Mouse (Mus musculus): ENCODE measurements around the gene Hdgfl3. TPM values are rescaled to one million over a fixed set of nuclear protein-coding genes. Genes with fewer than 3 reads are reported as not detected.

Hdgfl3 gene
- polyA plus RNA-seq, 1 experiment, result not detected

DNA sequence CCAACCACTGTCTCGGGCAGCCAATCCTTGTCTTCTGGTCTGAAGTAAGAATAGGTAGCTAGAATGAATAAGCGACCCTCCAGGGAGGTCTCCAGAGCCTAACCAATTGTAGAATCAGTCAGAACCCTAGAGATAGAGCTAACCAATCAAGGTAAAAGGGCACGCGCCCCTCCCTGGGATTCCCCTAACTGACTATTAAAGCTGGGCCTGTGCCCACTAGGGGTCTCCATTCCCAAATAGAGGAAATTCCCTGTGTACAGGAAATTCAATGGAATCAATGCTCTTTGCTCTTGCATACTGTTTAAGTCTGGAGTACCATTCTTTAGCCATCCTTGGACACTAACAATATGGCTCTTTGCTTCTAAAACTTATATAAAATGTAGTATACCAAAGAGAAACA lies 11.1 kb upstream of the Hdgfl3 start:
- H3K27me3 ChIP-seq (ENCODE audit: control insufficient read depth, insufficient read depth, insufficient read length), result no peaks in the 10 kb centered on the region
- no peaks in the 10 kb centered on the region for H3K36me3 ChIP-seq (ENCODE audit: control insufficient read depth, insufficient read depth)
- no peak for TF ChIP-seq MAX (IDR thresholded peaks at IDR 0.05)
- TF ChIP-seq MYOG (IDR thresholded peaks at IDR 0.05; ENCODE audit: control insufficient read depth, extremely low read depth, insufficient read length), result no peak
- no peak for TF ChIP-seq CEBPB (IDR thresholded peaks at IDR 0.05; ENCODE audit: low read depth)
- no peak for TF ChIP-seq CTCF (IDR thresholded peaks at IDR 0.05; ENCODE audit: control insufficient read depth, insufficient read depth, insufficient read length)
- no peak for TF ChIP-seq USF1 (IDR thresholded peaks at IDR 0.05; ENCODE audit: low read depth)
- no peak for TF ChIP-seq MYOD1 (IDR thresholded peaks at IDR 0.05; ENCODE audit: control insufficient read depth, insufficient read length, low read depth)
- no peak overlapping the region for H3K4me3 ChIP-seq (ENCODE audit: insufficient read depth, poor library complexity, severe bottlenecking)
- H3ac ChIP-seq (ENCODE audit: control insufficient read depth, insufficient read length, low read depth), result no peak overlapping the region
- H3K79me2 ChIP-seq (ENCODE audit: control insufficient read depth, insufficient read depth), result no peaks in the 10 kb centered on the region
- no peaks in the 10 kb centered on the region for H3K79me3 ChIP-seq (ENCODE audit: low read depth)

GRCm38 (mm10) chr7:81934806-81935205 lies 533 bp upstream of the Hdgfl3 start:
- Histone ChIP-seq H3ac (ENCODE audit: control insufficient read depth, insufficient read length, low read depth) (no peak overlapping the region), H3K27me3 (ENCODE audit: control insufficient read depth, insufficient read depth, insufficient read length) (peaks cover 18% of the 10 kb centered on the region), H3K79me3 (ENCODE audit: low read depth) (no peaks in the 10 kb centered on the region), H3K79me2 (ENCODE audit: control insufficient read depth, insufficient read depth) (no peaks in the 10 kb centered on the region), H3K36me3 (ENCODE audit: control insufficient read depth, insufficient read depth) (no peaks in the 10 kb centered on the region), H3K4me3 (ENCODE audit: insufficient read depth, poor library complexity, severe bottlenecking) (no peak overlapping the region)
- TF ChIP-seq MYOD1 (IDR thresholded peaks at IDR 0.05; ENCODE audit: control insufficient read depth, insufficient read length, low read depth) (no peak), USF1 (IDR thresholded peaks at IDR 0.05; ENCODE audit: low read depth) (no peak), MYOG (IDR thresholded peaks at IDR 0.05; ENCODE audit: control insufficient read depth, extremely low read depth, insufficient read length) (no peak), FOSL1 (IDR thresholded peaks at IDR 0.05; ENCODE audit: insufficient read depth, low read length, poor library complexity, severe bottlenecking) (no peak), CEBPB (IDR thresholded peaks at IDR 0.05; ENCODE audit: low read depth) (no peak), CTCF (IDR thresholded peaks at IDR 0.05; ENCODE audit: control insufficient read depth, insufficient read depth, insufficient read length) (no peak), MAX (IDR thresholded peaks at IDR 0.05) (no peak)

DNA sequence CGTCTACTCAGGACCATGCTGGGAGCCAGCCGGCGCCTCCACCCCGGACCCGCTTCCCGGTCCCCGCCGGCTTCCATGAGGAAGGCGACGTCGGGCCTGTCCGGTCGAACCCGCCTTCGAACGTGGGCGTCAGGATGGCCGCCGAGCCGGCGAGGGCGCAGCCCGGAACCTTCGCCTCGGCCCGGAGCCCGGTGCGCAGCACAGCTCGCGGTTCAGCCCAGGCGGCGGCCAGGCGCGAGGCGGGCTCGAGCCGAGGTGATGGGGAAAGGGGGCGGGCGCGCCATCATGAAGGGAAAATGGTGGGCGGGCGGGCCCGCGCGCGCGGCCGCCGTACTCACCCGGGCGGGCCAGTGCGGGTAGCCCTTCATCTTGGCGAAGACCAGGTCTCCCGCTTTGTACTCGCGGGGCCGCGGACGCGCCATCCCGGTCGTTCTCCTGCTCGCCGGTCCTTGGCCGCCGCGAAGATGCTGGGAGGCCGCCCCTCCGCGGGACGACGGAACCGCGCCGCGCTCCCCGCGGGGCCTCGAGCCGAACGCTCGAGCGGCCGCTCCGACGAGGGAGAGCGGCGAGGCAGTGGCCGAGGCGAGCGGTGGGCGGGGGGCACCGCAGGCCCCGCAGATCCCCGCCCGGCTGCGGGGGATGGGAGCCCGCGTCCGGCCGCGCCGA lies 539 bp downstream of the Hdgfl3 start:
- TF ChIP-seq MYOD1 (IDR thresholded peaks at IDR 0.05; ENCODE audit: control insufficient read depth, insufficient read length, low read depth) (no peak), CEBPB (IDR thresholded peaks at IDR 0.05; ENCODE audit: low read depth) (no peak), USF1 (IDR thresholded peaks at IDR 0.05; ENCODE audit: low read depth) (no peak), MAX (IDR thresholded peaks at IDR 0.05) (no peak), MYOG (IDR thresholded peaks at IDR 0.05; ENCODE audit: control insufficient read depth, extremely low read depth, insufficient read length) (no peak)
- no peak overlapping the region for H3K4me3 ChIP-seq (ENCODE audit: insufficient read depth, poor library complexity, severe bottlenecking)
- peaks cover 17% of the 10 kb centered on the region for H3K27me3 ChIP-seq (ENCODE audit: control insufficient read depth, insufficient read depth, insufficient read length)
- no peaks in the 10 kb centered on the region for H3K79me2 ChIP-seq (ENCODE audit: control insufficient read depth, insufficient read depth)
- H3K36me3 ChIP-seq (ENCODE audit: control insufficient read depth, insufficient read depth), result no peaks in the 10 kb centered on the region
- no peaks in the 10 kb centered on the region for H3K79me3 ChIP-seq (ENCODE audit: low read depth)
- H3ac ChIP-seq (ENCODE audit: control insufficient read depth, insufficient read length, low read depth), result no peak overlapping the region

DNA sequence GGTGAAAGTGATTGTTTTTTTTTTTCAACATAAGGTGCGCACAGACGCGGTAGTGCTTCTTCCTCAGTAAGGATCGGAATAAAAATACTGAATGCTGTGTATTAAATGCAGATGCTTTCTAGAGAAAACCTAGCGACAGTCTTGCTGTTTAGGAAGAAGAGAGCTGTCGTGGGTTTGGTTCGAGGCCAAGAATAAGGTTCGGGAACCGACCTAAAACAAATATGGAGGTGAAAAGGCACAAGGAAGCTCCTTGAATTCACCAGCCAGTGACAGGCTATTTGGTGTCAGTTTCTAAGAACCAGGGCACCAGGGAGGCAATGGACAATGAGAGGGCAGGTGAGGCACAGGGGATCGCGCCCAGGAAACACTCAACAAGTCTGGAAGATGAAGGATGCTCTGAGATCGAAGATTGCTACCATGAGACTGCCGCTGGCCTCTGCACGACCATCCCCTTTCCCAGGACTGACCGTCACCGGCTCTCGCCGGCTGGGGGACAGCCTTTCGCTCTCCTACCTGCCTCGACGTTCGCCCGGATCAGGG lies 1.1 kb downstream of the Hdgfl3 start:
- Histone ChIP-seq H3K27me3 (ENCODE audit: control insufficient read depth, insufficient read depth, insufficient read length) (peaks cover 15% of the 10 kb centered on the region), H3K36me3 (ENCODE audit: control insufficient read depth, insufficient read depth) (no peaks in the 10 kb centered on the region), H3K79me3 (ENCODE audit: low read depth) (no peaks in the 10 kb centered on the region), H3K4me3 (ENCODE audit: insufficient read depth, poor library complexity, severe bottlenecking) (no peak overlapping the region), H3ac (ENCODE audit: control insufficient read depth, insufficient read length, low read depth) (no peak overlapping the region), H3K79me2 (ENCODE audit: control insufficient read depth, insufficient read depth) (no peaks in the 10 kb centered on the region)
- TF ChIP-seq CEBPB (IDR thresholded peaks at IDR 0.05; ENCODE audit: low read depth), result no peak
- TF ChIP-seq CTCF (IDR thresholded peaks at IDR 0.05; ENCODE audit: control insufficient read depth, insufficient read depth, insufficient read length), result no peak
- no peak for TF ChIP-seq MYOD1 (IDR thresholded peaks at IDR 0.05; ENCODE audit: control insufficient read depth, insufficient read length, low read depth)
- TF ChIP-seq FOSL1 (IDR thresholded peaks at IDR 0.05; ENCODE audit: insufficient read depth, low read length, poor library complexity, severe bottlenecking), result no peak
- TF ChIP-seq MYOG (IDR thresholded peaks at IDR 0.05; ENCODE audit: control insufficient read depth, extremely low read depth, insufficient read length), result no peak
- no peak for TF ChIP-seq MAX (IDR thresholded peaks at IDR 0.05)
- TF ChIP-seq USF1 (IDR thresholded peaks at IDR 0.05; ENCODE audit: low read depth), result no peak

DNA sequence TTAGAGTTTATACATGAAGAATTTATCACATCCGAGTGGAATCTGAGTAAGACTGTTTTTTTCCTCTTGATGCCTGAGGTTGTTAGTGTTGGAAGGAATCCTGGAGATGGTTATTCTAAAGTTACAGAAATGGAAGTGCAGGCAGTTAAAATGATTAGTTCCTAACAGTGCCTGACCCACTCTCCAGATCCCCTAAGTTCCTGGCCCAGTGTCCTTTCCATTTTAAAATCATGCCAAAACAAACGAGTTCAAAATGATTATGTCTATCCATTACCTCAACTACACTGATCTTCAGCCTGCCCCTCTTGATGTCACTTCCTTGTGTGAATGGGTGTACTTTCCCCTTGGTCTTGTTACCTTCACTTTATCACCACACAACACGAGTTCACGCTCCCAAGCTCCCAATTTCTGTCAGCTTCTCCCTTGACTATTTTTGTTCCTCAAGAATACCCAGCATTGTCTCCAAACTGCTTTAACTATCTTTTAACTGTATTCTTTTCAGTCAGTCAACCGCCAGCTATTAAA lies 1.7 kb downstream of the Hdgfl3 start:
- Histone ChIP-seq H3K79me3 (ENCODE audit: low read depth) (no peaks in the 10 kb centered on the region), H3K4me3 (ENCODE audit: insufficient read depth, poor library complexity, severe bottlenecking) (no peak overlapping the region), H3K79me2 (ENCODE audit: control insufficient read depth, insufficient read depth) (no peaks in the 10 kb centered on the region), H3ac (ENCODE audit: control insufficient read depth, insufficient read length, low read depth) (no peak overlapping the region), H3K36me3 (ENCODE audit: control insufficient read depth, insufficient read depth) (no peaks in the 10 kb centered on the region), H3K27me3 (ENCODE audit: control insufficient read depth, insufficient read depth, insufficient read length) (peaks cover 15% of the 10 kb centered on the region)
- no peak for TF ChIP-seq FOSL1 (IDR thresholded peaks at IDR 0.05; ENCODE audit: insufficient read depth, low read length, poor library complexity, severe bottlenecking)
- TF ChIP-seq MYOD1 (IDR thresholded peaks at IDR 0.05; ENCODE audit: control insufficient read depth, insufficient read length, low read depth), result no peak
- TF ChIP-seq MAX (IDR thresholded peaks at IDR 0.05), result no peak

DNA sequence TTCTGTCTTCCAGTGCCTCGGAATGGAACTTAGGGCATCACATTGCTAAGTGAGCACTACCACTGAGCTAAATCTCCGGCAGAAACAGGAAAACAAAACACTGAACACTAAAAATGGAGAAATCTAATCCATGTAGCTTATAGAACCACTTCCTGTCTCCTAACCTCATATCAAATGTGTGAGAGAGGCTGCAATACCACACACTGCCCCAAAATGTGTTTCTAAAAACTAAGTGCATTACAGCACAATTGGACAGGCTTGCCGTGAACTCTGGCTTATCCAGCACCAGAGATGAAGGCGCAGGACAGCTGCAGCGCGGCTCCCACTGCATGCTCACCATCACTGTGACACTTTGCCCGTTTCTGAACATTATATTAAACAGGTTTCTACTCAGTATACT lies 5.3 kb downstream of the Hdgfl3 start:
- Histone ChIP-seq H3K4me3 (ENCODE audit: insufficient read depth, poor library complexity, severe bottlenecking) (no peak overlapping the region), H3ac (ENCODE audit: control insufficient read depth, insufficient read length, low read depth) (no peak overlapping the region), H3K79me2 (ENCODE audit: control insufficient read depth, insufficient read depth) (no peaks in the 10 kb centered on the region), H3K79me3 (ENCODE audit: low read depth) (no peaks in the 10 kb centered on the region), H3K27me3 (ENCODE audit: control insufficient read depth, insufficient read depth, insufficient read length) (peaks cover 9% of the 10 kb centered on the region), H3K36me3 (ENCODE audit: control insufficient read depth, insufficient read depth) (no peaks in the 10 kb centered on the region)
- TF ChIP-seq FOSL1 (IDR thresholded peaks at IDR 0.05; ENCODE audit: insufficient read depth, low read length, poor library complexity, severe bottlenecking) (no peak), MAX (IDR thresholded peaks at IDR 0.05) (no peak), MYOD1 (IDR thresholded peaks at IDR 0.05; ENCODE audit: control insufficient read depth, insufficient read length, low read depth) (no peak), CEBPB (IDR thresholded peaks at IDR 0.05; ENCODE audit: low read depth) (no peak), MYOG (IDR thresholded peaks at IDR 0.05; ENCODE audit: control insufficient read depth, extremely low read depth, insufficient read length) (no peak), USF1 (IDR thresholded peaks at IDR 0.05; ENCODE audit: low read depth) (no peak), CTCF (IDR thresholded peaks at IDR 0.05; ENCODE audit: control insufficient read depth, insufficient read depth, insufficient read length) (no peak)

Measured in C2C12 (cell line).